Mouse (Mus musculus) left cerebral cortex, adult 8-10 months (tissue): Measurements from ENCODE around the gene Coro6. TPM values are rescaled to one million over a fixed set of nuclear protein-coding genes. Genes with fewer than 3 reads are reported as not detected.
A peak's percentile ranks its signal among the peaks of the same experiment; 100 is the strongest.

Experiments
- DNase-seq, 2 experiments: peaks; one replicate each; pipeline ENCODE4 v3.0.0; 2022; ENCODE audit warnings: low spot score in 2 of 2
- total RNA-seq, 4 experiments: library from RNA; stranded (reverse); gene quantifications; 2 replicates each; pipeline ENCODE4 v1.2.4; 2022

The Coro6 gene
- total RNA-seq, 4 experiments from 2014 or later = 48.9 to 51.4 (median 50.4) TPM

- DNase-seq = no peak
These were observed 49.1 kb downstream of the Coro6 start for GRCm38 (mm10) chr11:77511336-77511735.

DNA sequence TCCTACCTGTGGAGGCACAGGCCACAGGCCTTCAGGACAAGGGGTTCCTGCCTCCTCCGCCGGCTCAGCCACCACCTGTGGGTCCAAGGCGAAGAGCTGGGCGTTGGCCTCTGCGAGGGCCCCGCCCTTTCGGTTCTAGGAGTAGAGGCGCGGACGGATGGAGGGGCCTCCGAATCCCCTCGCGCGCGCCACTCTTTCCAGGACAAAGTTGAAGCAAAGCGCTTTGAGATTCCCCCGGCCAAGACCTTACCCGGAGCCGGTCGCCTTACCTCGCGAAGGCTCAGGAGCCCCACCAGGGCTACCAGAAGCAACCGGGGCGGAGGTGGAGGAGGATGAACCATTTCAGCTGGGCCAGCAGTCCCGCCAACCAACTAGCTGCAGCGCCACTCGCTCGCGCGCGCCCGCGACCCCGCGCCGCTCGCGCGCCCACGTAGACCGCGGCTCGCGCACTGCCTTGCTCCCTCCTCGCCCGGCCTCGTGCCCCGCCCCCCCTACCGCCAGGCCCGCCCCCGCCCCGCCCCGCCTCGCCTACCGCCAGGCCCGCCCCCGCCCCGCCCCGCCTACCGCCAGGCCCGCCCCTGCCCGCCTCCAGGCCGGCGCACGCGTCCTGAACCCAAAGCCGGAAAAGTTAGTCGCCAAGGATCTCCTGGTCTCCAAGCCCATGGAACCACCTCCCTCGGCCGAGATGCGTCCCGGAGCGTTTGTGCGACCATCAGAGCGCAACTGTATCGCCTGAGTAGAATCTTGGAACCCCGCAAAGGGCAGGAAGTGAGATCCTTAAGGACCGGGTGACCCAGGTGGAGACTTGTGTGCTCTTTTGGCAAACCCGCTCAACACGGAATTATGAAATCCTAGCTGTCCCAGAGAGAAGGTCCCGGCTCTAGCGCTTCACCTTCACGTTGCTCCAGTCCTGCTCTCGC lies 50.9 kb downstream of the Coro6 start:
- peak in 1 of 2 experiments; percentile 59 for DNase-seq

GRCm38 (mm10) chr11:77513811-77514170 lies 51.6 kb downstream of the Coro6 start:
- DNase-seq = no peak

DNA sequence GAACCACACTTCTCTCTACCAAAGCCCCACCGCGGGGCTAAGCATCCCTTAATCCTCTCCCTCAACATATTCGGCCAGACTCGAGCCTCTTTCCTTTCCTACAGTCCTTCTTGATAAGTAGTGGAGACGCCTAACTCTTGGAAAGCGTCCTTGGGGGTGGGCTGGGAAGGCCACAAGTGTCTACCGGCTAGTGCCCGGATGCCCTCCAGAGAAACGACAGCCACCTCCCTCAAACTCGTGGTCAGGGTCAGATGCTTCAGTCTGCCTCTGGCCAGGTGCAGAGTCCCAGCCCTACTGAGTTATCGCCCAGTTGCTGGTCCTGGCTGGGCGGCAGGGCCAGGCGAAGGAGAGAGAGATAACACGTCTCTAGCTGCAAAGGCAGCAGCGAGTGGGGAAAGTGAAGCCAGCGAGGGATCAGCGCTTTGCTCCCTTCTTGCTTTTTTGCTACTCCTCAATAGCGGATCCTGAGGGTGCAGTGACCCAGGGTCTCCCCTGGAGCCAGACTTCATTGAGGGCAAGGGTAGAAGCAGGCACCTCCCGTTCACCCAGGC lies 52.1 kb downstream of the Coro6 start:
- DNase-seq = no peak

DNA sequence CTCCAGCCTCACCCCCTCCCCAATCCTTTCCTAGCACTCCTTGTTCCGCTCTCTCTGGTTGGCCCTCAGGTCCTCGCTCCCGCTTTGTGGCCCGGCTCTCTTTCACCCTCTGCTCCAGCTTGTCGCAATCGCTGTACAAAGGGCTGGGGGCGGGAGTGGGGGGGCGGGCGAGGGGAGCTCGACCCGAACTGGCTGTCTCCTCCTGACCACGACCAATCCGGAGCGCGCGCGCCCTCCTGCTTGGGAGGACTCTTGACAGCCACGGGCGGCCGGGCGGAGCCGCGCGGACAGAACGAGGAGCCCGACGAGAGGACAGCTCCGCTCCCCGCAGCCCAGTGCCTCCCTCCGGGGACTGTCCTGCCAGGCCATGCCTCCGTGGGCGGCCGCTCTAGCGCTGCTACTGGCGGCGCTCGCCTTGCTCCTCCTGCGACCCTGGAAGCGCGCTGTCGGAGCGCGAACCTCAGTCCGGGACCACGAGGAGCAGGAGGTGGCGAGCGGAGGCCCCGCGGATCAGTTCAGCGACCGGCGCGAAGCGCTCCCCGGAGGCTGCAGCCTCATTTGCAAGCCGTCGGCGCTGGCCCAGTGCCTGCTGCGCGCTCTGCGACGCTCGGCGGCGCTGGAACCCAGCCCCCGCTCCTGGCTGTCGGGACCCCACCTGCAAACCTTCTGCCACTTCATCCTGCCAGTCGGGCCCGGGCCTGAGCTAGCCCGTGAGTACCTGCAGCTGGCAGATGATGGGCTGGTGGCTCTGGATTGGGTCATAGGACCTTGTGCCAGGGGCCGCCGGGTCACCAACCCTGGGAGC lies 52.8 kb downstream of the Coro6 start, which contains the start of gene Abhd15:
Gene Abhd15 (plus strand): TSS at position 290 of the 805 bp plus-strand sequence.
- DNase-seq = peak in 1 of 2 experiments; percentile 37

DNA sequence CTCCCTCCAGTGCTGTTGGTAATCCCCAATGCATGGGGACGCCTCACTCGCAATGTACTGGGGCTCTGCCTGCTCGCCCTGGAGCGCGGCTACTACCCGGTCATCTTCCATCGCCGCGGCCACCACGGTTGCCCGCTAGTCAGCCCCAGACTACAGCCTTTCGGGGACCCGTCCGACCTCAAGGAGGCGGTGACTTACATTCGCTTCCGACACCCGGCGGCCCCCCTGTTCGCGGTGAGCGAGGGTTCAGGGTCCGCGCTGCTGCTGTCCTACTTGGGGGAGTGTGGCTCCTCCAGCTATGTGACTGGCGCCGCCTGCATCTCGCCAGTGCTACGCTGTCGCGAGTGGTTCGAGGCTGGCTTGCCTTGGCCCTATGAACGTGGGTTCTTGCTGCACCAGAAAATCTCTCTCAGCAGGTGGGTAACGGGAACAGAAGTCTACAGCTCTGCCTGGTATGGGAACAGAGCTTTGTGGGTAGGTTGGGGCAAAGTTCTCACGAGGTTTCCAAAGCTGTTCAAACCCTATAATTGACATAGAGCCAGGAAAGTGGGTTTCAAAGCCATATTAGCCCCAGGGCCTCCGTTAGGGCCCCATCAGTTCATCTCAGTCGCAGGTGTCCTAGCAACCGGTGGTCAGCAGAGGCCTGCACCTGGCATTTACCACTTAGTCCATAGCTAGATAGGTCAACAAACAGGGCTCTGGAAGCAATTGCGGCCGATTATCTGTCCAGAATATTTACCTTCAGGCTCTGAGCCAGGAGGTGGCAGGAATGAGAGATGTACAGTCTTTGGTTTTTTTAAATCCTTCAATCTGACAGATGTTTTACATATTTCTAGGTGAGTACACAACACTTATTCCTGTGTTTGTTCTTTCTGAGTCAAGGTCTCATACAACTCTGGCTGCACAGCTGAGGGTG lies 53.7 kb downstream of the Coro6 start, which contains the start of gene Trp53i13:
Gene Trp53i13 (minus strand): TSS at position 344 of the 916 bp plus-strand sequence.
- no peak for DNase-seq

GRCm38 (mm10) chr11:77516553-77517425 lies 54.6 kb downstream of the Coro6 start:
- DNase-seq = no peak

GRCm38 (mm10) chr11:77518051-77518798 lies 56.0 kb downstream of the Coro6 start:
- DNase-seq = no peak

DNA sequence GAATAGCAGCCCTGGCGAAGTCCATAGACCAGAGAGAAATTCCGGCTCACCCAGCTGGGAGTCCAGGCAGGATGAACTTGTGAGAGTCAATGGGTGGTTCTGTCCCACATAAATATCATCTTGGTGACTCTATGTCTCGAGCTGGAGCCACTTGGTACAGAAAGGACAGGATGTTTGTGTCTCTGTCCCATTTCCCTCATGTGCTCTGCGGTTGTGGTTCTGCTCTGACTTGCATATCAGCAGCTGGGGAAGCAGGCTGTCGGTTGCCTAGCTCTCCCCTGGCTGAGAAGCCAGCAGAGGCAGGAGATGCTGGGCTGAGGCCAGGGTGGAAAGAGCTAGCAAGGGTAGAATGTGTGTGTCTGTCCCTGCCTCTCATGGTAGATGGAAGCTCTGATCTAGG lies 56.8 kb downstream of the Coro6 start, which contains the start of gene Gm10392:
Gene Gm10392 (minus strand): TSS at position 156 of the 400 bp plus-strand sequence.
- no peak for DNase-seq

Other genes with a start within 250 kb of the Coro6 start
- 10 to 100 TPM; 26.7 to 32.2 (median 30.8) TPM for gene Ssh2, start 246.1 kb upstream of the Coro6 start, total RNA-seq
- gene Ankrd13b, start 27.3 kb downstream of the Coro6 start, total RNA-seq = 10 to 100 TPM; 75.8 to 83.0 (median 79.6) TPM
- gene Git1, start 31.2 kb downstream of the Coro6 start, total RNA-seq = 100 to 1,000 TPM; 281 to 307 (median 287) TPM
- 1 to 10 TPM in 3 of 4 experiments, under 1 TPM in 1; 0.99 to 1.7 (median 1.5) TPM for gene Abhd15, start 52.7 kb downstream of the Coro6 start, total RNA-seq
- 1 to 10 TPM; 4.3 to 9.4 (median 5.6) TPM for gene Trp53i13, start 53.6 kb downstream of the Coro6 start, total RNA-seq
- gene Gm10392, start 56.8 kb downstream of the Coro6 start, total RNA-seq = under 1 TPM in 1 of 4 experiments, not detected in 3; 0.21 TPM
- gene Taok1, start 145.4 kb downstream of the Coro6 start, total RNA-seq = 100 to 1,000 TPM in 2 of 4 experiments, 10 to 100 TPM in 2; 92.7 to 112 (median 102) TPM
- 10 to 100 TPM; 63.5 to 69.0 (median 67.1) TPM for gene Nufip2, start 223.7 kb downstream of the Coro6 start, total RNA-seq